ENCODE assay signal across 27 mouse cellular contexts in the genomic region with DNA sequence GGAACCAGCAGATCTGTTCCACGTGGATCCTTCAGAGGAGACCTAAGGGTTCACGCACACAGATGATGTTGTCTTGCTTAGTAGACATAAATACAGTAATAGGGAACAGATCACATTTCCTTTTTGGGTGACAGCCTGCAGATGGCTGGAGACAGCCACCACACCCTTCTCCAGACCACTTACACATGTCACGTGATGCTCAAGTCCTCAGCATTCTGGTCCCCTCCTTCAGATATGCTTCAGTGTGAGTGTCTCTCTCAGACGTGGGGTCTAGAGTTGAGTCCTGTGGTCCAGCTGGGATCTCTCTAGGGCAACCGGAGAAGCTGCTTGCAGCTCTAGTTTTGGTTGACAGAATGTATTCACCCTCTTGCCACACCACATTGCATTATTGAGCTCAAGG. TPM values are rescaled to one million over a fixed set of nuclear protein-coding genes. Genes with fewer than 3 reads are reported as not detected.
DNase-seq lines count a peak whose midpoint lies in the region; ATAC-seq and TF ChIP-seq lines count a peak whose summit lies in the region.
"Had no signal": no experiment of that assay in that cellular context is flagged by ENCODE, and none has a peak within 500 bp of the region (broad histone marks: within the 10 kb centered on the region; RNA-seq: fewer than 3 reads in every experiment).

No protein-coding gene starts in this region.

- H3K79me3 ChIP-seq in C2C12 (ENCODE audit: low read depth) = no peaks in the 10 kb centered on the region

- WGBS in lung, postnatal 0 days = 62% methylated on average over 5 of the region's 5 CpGs
- WGBS in stomach, postnatal 0 days = 72% methylated on average over 5 of the region's 5 CpGs

- TF ChIP-seq POLR2A in bone marrow macrophage, adult 2 months (IDR thresholded peaks at IDR 0.05; ENCODE audit: borderline replicate concordance, low read depth, low read length) = no peak
- TF ChIP-seq POLR2A in myocyte (IDR thresholded peaks at IDR 0.05; ENCODE audit: insufficient read length, low read depth) = no peak

- no peaks in the 10 kb centered on the region for H3K36me3 ChIP-seq in lung, postnatal 0 days (ENCODE audit: insufficient read depth, low read length)
- no peaks in the 10 kb centered on the region for H3K36me3 ChIP-seq in C2C12 (ENCODE audit: control insufficient read depth, insufficient read depth)
- no peaks in the 10 kb centered on the region for H3K36me3 ChIP-seq in myocyte (ENCODE audit: control insufficient read depth, insufficient read depth)
- no peaks in the 10 kb centered on the region for H3K36me3 ChIP-seq in stomach, postnatal 0 days (ENCODE audit: control insufficient read depth, insufficient read depth, low read length)
- H3K36me3 ChIP-seq: embryonic facial prominence, embryonic 13.5 days; embryonic facial prominence, embryonic 15.5 days; forebrain, embryonic 10.5 days; forebrain, embryonic 12.5 days had no signal

- no peak overlapping the region for H3K4me2 ChIP-seq in lung, postnatal 0 days (replicated peaks; ENCODE audit: low read depth, low read length)
- no peak overlapping the region for H3K4me2 ChIP-seq in myocyte (ENCODE audit: low read depth)
- no peak overlapping the region for H3K4me2 ChIP-seq in stomach, postnatal 0 days (replicated peaks; ENCODE audit: low read depth)
- H3K4me2 ChIP-seq: embryonic facial prominence, embryonic 13.5 days; embryonic facial prominence, embryonic 15.5 days; forebrain, embryonic 12.5 days had no signal

- 0 out of 2 replicates have a peak, but pooled peaks cover 6% of the 10 kb centered on the region for H3K4me1 ChIP-seq in lung, postnatal 0 days (ENCODE audit: insufficient read depth, low read depth, low read length)
- peaks cover 46% of the 10 kb centered on the region for H3K4me1 ChIP-seq in bone marrow macrophage, adult 2 months (ENCODE audit: control insufficient read depth, insufficient read depth, low read length)
- H3K4me1 ChIP-seq in stomach, postnatal 0 days (replicated peaks; ENCODE audit: control insufficient read depth, insufficient read depth) = peaks cover 4% of the 10 kb centered on the region; the same call in 1 of the 2 replicates

- H3K27ac ChIP-seq in lung, postnatal 0 days (ENCODE audit: low read length) = no peak overlapping the region
- peak overlapping the region; percentile 73; the same call in 1 of the 2 replicates for H3K27ac ChIP-seq in bone marrow macrophage, adult 2 months (ENCODE audit: insufficient read depth, low read depth, low read length)
- H3K27ac ChIP-seq in stomach, postnatal 0 days (replicated peaks) = no peak overlapping the region
- H3K27ac ChIP-seq: embryonic facial prominence, embryonic 13.5 days; embryonic facial prominence, embryonic 15.5 days; forebrain, embryonic 10.5 days; forebrain, embryonic 12.5 days had no signal

- H3ac ChIP-seq in C2C12 (ENCODE audit: control insufficient read depth, insufficient read length, low read depth) (no peak overlapping the region), myocyte (ENCODE audit: control insufficient read depth, insufficient read length) (no peak overlapping the region)

- H3K9ac ChIP-seq in lung, postnatal 0 days (replicated peaks; ENCODE audit: low read depth) = no peak overlapping the region
- no peak overlapping the region for H3K9ac ChIP-seq in stomach, postnatal 0 days (ENCODE audit: low read length)
- H3K9ac ChIP-seq: embryonic facial prominence, embryonic 13.5 days; embryonic facial prominence, embryonic 15.5 days; forebrain, embryonic 12.5 days had no signal

- peak; percentile 40 for DNase-seq in lung, postnatal 0 days (ENCODE audit: low spot score)
- no peak for DNase-seq in lung, postnatal 25 days (ENCODE audit: low spot score)
- DNase-seq in stomach, postnatal 0 days (ENCODE audit: low spot score) = no peak
- DNase-seq in urinary bladder, adult 2 months (ENCODE audit: low spot score) = no peak
- DNase-seq: adrenal gland, adult 8-10 months; adrenal gland, postnatal 14 days; adrenal gland, postnatal 36 days; B cell, adult 2 months; cerebellum, adult 11 months; cerebellum, adult 18-20 months; cerebellum, adult 8-10 months; cerebellum, adult 9-11 months; cerebellum, postnatal 14 days; cerebellum, postnatal 36 days; embryo, embryonic 11 days had no signal

- no peak for TF ChIP-seq EP300 in lung, postnatal 0 days (IDR thresholded peaks at IDR 0.05)
- no peak for TF ChIP-seq EP300 in stomach, postnatal 0 days (optimal IDR thresholded peaks at IDR 0.05)

- H3K27me3 ChIP-seq in lung, postnatal 0 days (replicated peaks; ENCODE audit: insufficient read depth, low read length) = peaks cover 10% of the 10 kb centered on the region; the same call in 1 of the 2 replicates
- H3K27me3 ChIP-seq in C2C12 (ENCODE audit: control insufficient read depth, insufficient read depth, insufficient read length) (no peaks in the 10 kb centered on the region), myocyte (ENCODE audit: control insufficient read depth, insufficient read depth, insufficient read length) (no peaks in the 10 kb centered on the region)
- H3K27me3 ChIP-seq in stomach, postnatal 0 days (ENCODE audit: control insufficient read depth, insufficient read depth, low read length) = 0 out of 2 replicates have a peak, but pooled peaks cover 2% of the 10 kb centered on the region
- H3K27me3 ChIP-seq: Patski had no signal

- TF ChIP-seq CTCF in lung, postnatal 0 days (IDR thresholded peaks at IDR 0.05) = no peak
- TF ChIP-seq CTCF in C2C12 (IDR thresholded peaks at IDR 0.05; ENCODE audit: control insufficient read depth, insufficient read depth, insufficient read length) = no peak
- TF ChIP-seq CTCF in bone marrow macrophage, adult 2 months (IDR thresholded peaks at IDR 0.05; ENCODE audit: low read depth, low read length) = no peak
- TF ChIP-seq CTCF in stomach, postnatal 0 days (IDR thresholded peaks at IDR 0.05; ENCODE audit: low read depth) = no peak

- H3K9me3 ChIP-seq in lung, postnatal 0 days (ENCODE audit: low read length) = no peaks in the 10 kb centered on the region
- H3K9me3 ChIP-seq in stomach, postnatal 0 days (ENCODE audit: control insufficient read depth, low read length) = no peaks in the 10 kb centered on the region
- H3K9me3 ChIP-seq: embryonic facial prominence, embryonic 13.5 days; embryonic facial prominence, embryonic 15.5 days; forebrain, embryonic 10.5 days; forebrain, embryonic 12.5 days had no signal

- ATAC-seq in lung, postnatal 0 days = no peak
- no peak for ATAC-seq in stomach, postnatal 0 days (ENCODE audit: low FRiP score, low TSS enrichment)
- ATAC-seq: activated CD4-positive, CD25-positive, alpha-beta regulatory T cell, adult 4 months; forebrain, embryonic 14.5 days; forebrain, embryonic 16.5 days; Patski had no signal

- H3K4me3 ChIP-seq in lung, postnatal 0 days (ENCODE audit: low read depth, low read length) = no peak overlapping the region
- H3K4me3 ChIP-seq in C2C12 (ENCODE audit: insufficient read depth, poor library complexity, severe bottlenecking) (no peak overlapping the region), myocyte (no peak overlapping the region)
- no peak overlapping the region for H3K4me3 ChIP-seq in bone marrow macrophage, adult 2 months (ENCODE audit: insufficient read depth, low read length)
- H3K4me3 ChIP-seq in stomach, postnatal 0 days (ENCODE audit: low read depth, low read length) = no peak overlapping the region
- H3K4me3 ChIP-seq: embryonic facial prominence, embryonic 13.5 days; embryonic facial prominence, embryonic 15.5 days; erythroblast, embryonic 14.5 days; forebrain, embryonic 10.5 days; forebrain, embryonic 12.5 days had no signal

- H3K79me2 ChIP-seq in C2C12 (ENCODE audit: control insufficient read depth, insufficient read depth) (no peaks in the 10 kb centered on the region), myocyte (ENCODE audit: control insufficient read depth, insufficient read depth) (no peaks in the 10 kb centered on the region)

TF ChIP-seq in C2C12, 6 proteins besides CTCF, POLR2A, EP300 and RAD21:
- no peak for TF ChIP-seq MAX (IDR thresholded peaks at IDR 0.05)
- TF ChIP-seq USF1 (IDR thresholded peaks at IDR 0.05; ENCODE audit: low read depth) = peak; percentile 67

TF ChIP-seq in myocyte, 11 proteins besides CTCF, POLR2A, EP300 and RAD21:
- peak; percentile 51 for TF ChIP-seq USF1 (IDR thresholded peaks at IDR 0.05; ENCODE audit: low read depth)
- no peak for TF ChIP-seq TCF3 (IDR thresholded peaks at IDR 0.05; ENCODE audit: insufficient read length, low read depth)

RNA-seq across cellular contexts. Expression of a gene that starts 2.2 kb away (rescaled TPM):
- 1.2 and 1.7 TPM in 2 replicates for polyA plus RNA-seq in lung, postnatal 0 days (2015; fragmentation: Nextera tagmentation; extraction: Ambion mirVana)
- 37.8 TPM for polyA plus RNA-seq in C2C12 (2012; fragmentation: generic; extraction: Trizol)
- polyA plus RNA-seq in bone marrow macrophage, adult 2 months (2012; ENCODE audit: insufficient read depth, insufficient read length, missing spikeins) = 42.8 and 50.6 TPM in 2 replicates
- polyA plus RNA-seq in myocyte (2012; fragmentation: generic; extraction: Trizol) = 16.9 TPM
- polyA plus RNA-seq in stomach, postnatal 0 days (2015; fragmentation: Nextera tagmentation; extraction: Ambion mirVana) = 1.7 and 1.8 TPM in 2 replicates
- 36.9 and 46.7 TPM in 2 replicates for polyA plus RNA-seq in urinary bladder, adult 2 months (2012; rRNA removed)
